Mouse (Mus musculus): ENCODE data around the gene Gm10570.

The Gm10570 gene

GRCm38 (mm10) chr4:130306796-130307630 lies 1.5 kb downstream of the Gm10570 start:
- no peak for DNase-seq (ENCODE audit: low read depth)

GRCm38 (mm10) chr4:130304746-130305145 lies 3.7 kb downstream of the Gm10570 start:
- no peak for DNase-seq (ENCODE audit: low read depth)

GRCm38 (mm10) chr4:130302285-130302870 lies 6.1 kb downstream of the Gm10570 start:
- no peak for DNase-seq (ENCODE audit: low read depth)

GRCm38 (mm10) chr4:130299629-130300018 lies 8.8 kb downstream of the Gm10570 start:
- DNase-seq (ENCODE audit: low read depth): no peak

GRCm38 (mm10) chr4:130298877-130299628 lies 9.4 kb downstream of the Gm10570 start:
- DNase-seq (ENCODE audit: low read depth): no peak

DNA sequence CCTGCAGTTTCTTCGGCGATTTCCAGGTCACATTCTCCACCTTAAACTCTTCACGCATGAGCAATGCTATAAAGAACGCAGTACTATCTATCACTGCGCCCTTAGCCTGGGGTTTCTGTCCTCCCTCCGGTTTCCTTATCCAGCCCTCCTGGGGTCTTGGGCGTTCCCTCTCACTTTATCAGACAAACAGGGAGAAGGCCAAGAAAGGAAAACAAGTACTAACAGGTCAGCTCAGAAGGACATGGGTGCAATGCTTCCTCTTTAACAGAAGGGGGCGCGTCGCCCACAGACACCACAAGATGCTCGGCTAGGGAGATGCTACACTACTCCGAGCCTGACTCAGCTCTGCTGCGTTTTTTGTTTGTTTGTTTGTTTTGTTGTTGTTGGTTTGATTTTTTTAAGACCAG lies 11.3 kb downstream of the Gm10570 start:
- DNase-seq (ENCODE audit: low read depth): peak; percentile 69

DNA sequence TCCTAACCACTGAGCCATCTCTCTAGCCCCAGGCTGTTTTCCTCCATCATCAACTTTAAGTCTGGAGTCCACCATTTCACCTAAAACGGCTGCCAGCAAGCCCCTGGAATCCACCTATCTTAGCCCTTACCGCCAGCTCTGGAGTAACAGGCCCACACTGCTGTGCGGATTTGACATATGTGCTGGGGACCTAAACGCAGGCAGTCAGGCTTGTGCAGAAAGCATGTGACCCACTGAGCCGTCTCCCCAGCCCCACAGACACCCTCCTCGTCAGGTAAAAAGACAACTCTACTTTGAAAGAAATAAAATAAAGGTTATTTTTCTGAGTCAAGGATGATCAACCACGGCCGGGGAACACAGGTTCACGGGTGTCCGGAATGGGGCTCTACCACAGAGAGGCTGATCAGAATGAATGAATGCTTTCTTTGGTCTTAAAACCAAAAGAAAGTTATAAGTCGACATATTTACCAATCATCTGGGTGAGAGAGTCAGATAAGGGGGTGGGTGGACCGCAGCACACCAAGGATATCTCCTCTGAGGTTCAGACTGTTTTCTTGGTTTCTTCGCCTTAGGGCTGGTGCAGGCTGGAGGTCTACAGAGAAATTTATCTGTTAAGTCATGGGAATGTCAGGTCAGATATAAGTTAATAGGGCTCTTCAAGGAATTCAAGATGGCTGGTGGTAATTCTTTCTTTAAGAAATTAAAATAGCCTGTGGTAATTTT lies 12.1 kb downstream of the Gm10570 start:
- no peak for DNase-seq (ENCODE audit: low read depth)

DNA sequence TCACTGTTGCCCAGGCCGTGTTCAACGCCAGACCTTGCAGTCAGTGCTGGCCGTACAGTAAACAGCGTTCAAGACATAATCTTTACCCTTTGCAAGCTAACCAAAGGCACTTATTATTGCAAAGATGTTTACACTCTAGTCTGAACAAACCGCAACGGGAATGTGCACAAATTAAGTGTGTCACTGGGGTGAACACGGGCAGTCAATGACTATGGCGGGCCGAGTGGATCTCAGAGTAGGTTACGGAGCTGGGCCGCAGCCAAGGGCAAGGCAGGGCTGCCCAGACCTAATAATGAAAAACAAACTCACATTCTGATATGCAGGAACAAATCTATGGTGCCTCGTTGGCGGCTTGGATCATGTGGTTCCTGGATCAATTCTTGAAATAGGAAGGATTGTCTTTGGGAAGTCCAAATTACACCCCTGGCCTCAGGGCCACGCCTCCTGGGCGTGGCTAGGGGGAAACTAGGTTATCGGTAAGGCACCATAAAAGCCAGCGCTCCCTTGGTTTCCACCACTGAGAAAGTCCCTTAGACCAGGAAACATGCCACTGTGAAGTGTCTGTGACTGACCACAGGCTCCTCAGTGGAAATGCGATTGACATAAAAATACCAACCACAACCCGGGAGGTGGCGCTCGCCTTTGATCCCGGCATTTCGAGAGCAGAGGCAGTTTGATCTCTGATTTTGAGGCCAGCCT lies 13.3 kb downstream of the Gm10570 start:
- DNase-seq (ENCODE audit: low read depth): no peak

DNA sequence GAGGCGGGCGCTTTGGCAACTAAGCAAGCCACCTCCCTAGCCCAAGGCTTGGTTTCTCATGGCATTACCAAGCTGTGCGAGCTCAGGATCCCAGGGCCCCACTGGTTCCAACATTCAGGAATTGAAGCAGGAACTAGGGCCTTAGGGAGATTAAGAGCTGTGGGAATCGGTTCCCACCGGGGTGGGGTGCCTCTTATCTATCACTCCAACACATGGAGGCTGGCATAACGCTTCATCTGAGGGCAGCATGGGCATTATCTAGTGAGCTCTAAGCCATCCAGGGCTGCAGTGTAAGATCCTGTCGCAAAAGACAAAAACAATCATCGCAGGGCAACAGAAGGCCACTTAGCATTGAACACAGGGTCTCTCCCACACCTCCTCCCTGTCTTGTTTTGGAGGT lies 14.0 kb downstream of the Gm10570 start:
- no peak for DNase-seq (ENCODE audit: low read depth)

DNA sequence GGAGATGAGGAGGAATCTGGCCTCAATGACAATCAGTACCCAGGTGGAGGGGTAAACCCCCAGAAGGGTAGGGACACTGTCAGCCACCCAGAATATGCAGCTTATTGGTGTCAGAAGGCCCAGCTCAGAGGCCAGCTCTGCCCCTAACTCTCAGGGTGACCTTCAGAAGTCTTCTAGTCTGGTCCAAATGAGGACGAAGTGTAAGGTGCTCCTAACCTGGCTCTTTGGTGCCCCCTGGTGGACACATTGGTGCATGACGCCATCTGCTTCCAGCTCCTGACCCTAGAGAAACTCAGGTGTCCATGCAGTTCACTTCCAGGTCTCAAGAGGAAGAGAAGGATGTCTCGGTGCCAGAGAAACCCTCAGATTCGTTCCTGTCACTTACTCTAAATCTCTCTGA lies 16.2 kb downstream of the Gm10570 start:
- peak; percentile 77 for DNase-seq (ENCODE audit: low read depth)

DNA sequence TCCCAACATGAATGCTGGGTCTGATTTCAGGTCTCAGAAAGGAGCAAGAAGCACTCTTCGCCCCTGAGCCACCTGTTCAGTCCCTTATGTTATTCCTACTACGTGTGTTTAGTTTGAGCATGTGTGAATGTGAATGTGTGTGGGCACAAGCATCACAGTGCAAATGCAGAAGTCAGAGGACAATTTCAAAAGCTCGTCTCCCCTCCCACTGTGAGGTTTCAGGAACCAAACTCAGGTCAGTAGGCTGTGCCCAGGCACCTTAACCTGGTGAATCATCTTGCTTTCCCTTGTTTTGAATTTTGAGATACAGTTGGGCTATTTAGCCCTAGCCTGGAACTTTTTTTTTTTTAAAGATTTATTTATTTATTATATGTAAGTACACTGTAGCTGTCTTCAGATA lies 18.6 kb downstream of the Gm10570 start:
- no peak for DNase-seq (ENCODE audit: low read depth)

GRCm38 (mm10) chr4:130286531-130286930 lies 21.9 kb downstream of the Gm10570 start:
- DNase-seq (ENCODE audit: low read depth): no peak

GRCm38 (mm10) chr4:130283826-130284225 lies 24.6 kb downstream of the Gm10570 start:
- DNase-seq (ENCODE audit: low read depth): peak; percentile 32

GRCm38 (mm10) chr4:130282856-130283255 lies 25.6 kb downstream of the Gm10570 start:
- no peak for DNase-seq (ENCODE audit: low read depth)

DNA sequence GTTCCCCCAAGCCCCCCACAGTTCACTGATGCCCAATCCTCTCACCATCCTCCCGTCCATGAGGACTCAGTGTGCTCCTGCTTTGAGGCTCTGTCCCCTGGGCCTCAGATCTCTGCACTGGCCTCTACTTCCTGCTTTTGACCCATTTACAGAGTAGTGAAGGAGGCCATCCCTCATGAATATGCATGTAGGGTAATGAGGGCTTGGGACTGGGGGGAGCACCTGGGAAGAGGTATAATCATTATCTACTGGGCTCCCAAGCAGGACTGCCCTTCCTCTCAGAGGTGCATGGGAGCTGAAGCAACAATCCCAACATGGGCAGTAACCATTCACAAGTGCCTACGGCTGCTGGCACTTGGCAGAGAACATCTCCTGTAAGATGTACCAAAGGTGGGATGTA lies 29.4 kb downstream of the Gm10570 start, which contains the start of gene Serinc2:
Gene Serinc2 (minus strand): TSS at position 101 of the 400 bp plus-strand sequence.
- DNase-seq (ENCODE audit: low read depth): no peak

- DNase-seq (ENCODE audit: low read depth): peak; percentile 76
Measured at GRCm38 (mm10) chr4:130276573-130277176, 31.8 kb downstream of the Gm10570 start.

GRCm38 (mm10) chr4:130275823-130276105 lies 32.7 kb downstream of the Gm10570 start:
- no peak for DNase-seq (ENCODE audit: low read depth)

GRCm38 (mm10) chr4:130275016-130275822 lies 33.3 kb downstream of the Gm10570 start:
- no peak for DNase-seq (ENCODE audit: low read depth)

DNA sequence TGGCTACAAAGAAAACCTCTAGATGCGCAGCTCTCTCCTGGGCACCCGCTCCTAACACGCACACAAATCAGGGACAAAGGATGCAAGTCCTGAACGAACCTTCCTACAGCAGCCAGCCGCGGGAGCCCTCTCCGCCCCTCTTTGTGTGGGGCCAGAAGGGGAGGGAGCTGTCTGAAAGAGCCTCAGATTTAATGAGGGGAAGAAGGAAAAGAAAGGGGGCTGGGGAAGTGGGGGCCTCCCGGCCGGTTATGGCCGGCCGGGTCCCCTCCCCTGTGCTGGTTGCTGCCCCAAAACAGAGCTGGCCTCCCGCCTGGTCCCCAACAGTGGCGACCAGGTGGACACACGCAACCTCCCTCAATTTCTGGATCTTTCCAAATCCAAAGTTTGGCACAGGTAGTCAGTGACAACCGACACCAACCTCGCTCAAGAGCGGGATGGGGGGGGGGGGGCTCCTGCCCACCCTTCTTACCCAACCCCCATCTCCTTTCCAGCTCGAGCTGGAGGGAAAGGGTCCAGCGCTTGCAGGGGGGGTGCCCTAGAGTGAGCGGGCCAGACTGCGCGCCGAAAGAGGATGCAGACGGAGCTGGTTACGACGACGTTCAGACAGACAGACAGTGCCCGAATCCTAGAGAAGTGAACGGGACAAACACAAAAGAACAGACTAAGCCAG lies 34.0 kb downstream of the Gm10570 start:
- DNase-seq (ENCODE audit: low read depth): no peak

Data from 416B (cell line).